26 mouse cellular contexts compared by ENCODE assay signal in genomic region chr3:33312230-33312825, GRCm38 (mm10).
A peak's percentile ranks its signal among the peaks of the same experiment; 100 is the strongest.
DNase-seq lines count a peak whose midpoint lies in the region; ATAC-seq and TF ChIP-seq lines count a peak whose summit lies in the region.
"Had no signal": no experiment of that assay in that cellular context is flagged by ENCODE, and none has a peak within 500 bp of the region (broad histone marks: within the 10 kb centered on the region; RNA-seq: fewer than 3 reads in every experiment).

No protein-coding gene starts in this region.

- 70% methylated on average over 3 of the region's 3 CpGs for WGBS in forebrain, embryonic 13.5 days
- WGBS in forebrain, embryonic 11.5 days = 90% methylated on average over 3 of the region's 3 CpGs
- WGBS in midbrain, embryonic 16.5 days = 79% methylated on average over 3 of the region's 3 CpGs
- 85% methylated on average over 3 of the region's 3 CpGs for WGBS in midbrain, embryonic 13.5 days

- H3K9ac ChIP-seq in forebrain, embryonic 13.5 days = no peak overlapping the region
- H3K9ac ChIP-seq in forebrain, embryonic 11.5 days (ENCODE audit: low read length) = no peak overlapping the region
- H3K9ac ChIP-seq in midbrain, embryonic 16.5 days (ENCODE audit: low read depth, low read length) = no peak overlapping the region
- H3K9ac ChIP-seq in midbrain, embryonic 13.5 days (replicated peaks) = no peak overlapping the region
- H3K9ac ChIP-seq: embryonic facial prominence, embryonic 15.5 days; heart, embryonic 12.5 days; hindbrain, embryonic 15.5 days; liver, embryonic 12.5 days; liver, postnatal 0 days had no signal

- ATAC-seq in forebrain, embryonic 13.5 days = peak; percentile 79
- no peak for ATAC-seq in forebrain, embryonic 11.5 days (replicated peaks; ENCODE audit: low FRiP score)
- ATAC-seq in midbrain, embryonic 16.5 days = peak; percentile 32; the same call in 1 of the 2 replicates
- no peak for ATAC-seq in midbrain, embryonic 13.5 days
- 0 out of 2 replicates have a peak, but pooled peaks have one; percentile 6 for ATAC-seq in neutrophil, adult 5-6 weeks (ENCODE audit: extremely low read depth, insufficient number of reproducible peaks, low FRiP score, poor library complexity, severe bottlenecking)
- ATAC-seq: inflammation-experienced regulatory T-cells, adult 6 months; liver, embryonic 12.5 days; liver, postnatal 0 days had no signal

- no peaks in the 10 kb centered on the region for H3K36me3 ChIP-seq in forebrain, embryonic 13.5 days (ENCODE audit: poor library complexity, severe bottlenecking)
- no peaks in the 10 kb centered on the region for H3K36me3 ChIP-seq in forebrain, embryonic 11.5 days (ENCODE audit: control insufficient read depth, insufficient read depth, low read length)
- H3K36me3 ChIP-seq in midbrain, embryonic 16.5 days (ENCODE audit: control insufficient read depth, insufficient read depth, low read length) = no peaks in the 10 kb centered on the region
- no peaks in the 10 kb centered on the region for H3K36me3 ChIP-seq in midbrain, embryonic 13.5 days
- H3K36me3 ChIP-seq: embryonic facial prominence, embryonic 15.5 days; G1E; heart, embryonic 12.5 days; hindbrain, embryonic 15.5 days; liver, embryonic 12.5 days had no signal

- H3K4me3 ChIP-seq in forebrain, embryonic 13.5 days = no peak overlapping the region
- no peak overlapping the region for H3K4me3 ChIP-seq in forebrain, embryonic 11.5 days (ENCODE audit: low read depth, low read length)
- no peak overlapping the region for H3K4me3 ChIP-seq in layer of hippocampus, adult 2 months
- no peak overlapping the region for H3K4me3 ChIP-seq in midbrain, embryonic 16.5 days (ENCODE audit: low read depth, low read length)
- H3K4me3 ChIP-seq in midbrain, embryonic 13.5 days (replicated peaks) = no peak overlapping the region
- H3K4me3 ChIP-seq: embryonic facial prominence, embryonic 15.5 days; heart, adult 2 months; heart, embryonic 12.5 days; hindbrain, embryonic 15.5 days; liver, embryonic 12.5 days had no signal

- H3K9me3 ChIP-seq in forebrain, embryonic 13.5 days (replicated peaks) = no peaks in the 10 kb centered on the region
- H3K9me3 ChIP-seq in forebrain, embryonic 11.5 days (ENCODE audit: control insufficient read depth, low read length) = no peaks in the 10 kb centered on the region
- H3K9me3 ChIP-seq in midbrain, embryonic 16.5 days (replicated peaks; ENCODE audit: control insufficient read depth, low read length, poor library complexity, severe bottlenecking) = no peaks in the 10 kb centered on the region
- no peaks in the 10 kb centered on the region for H3K9me3 ChIP-seq in midbrain, embryonic 13.5 days
- H3K9me3 ChIP-seq: embryonic facial prominence, embryonic 15.5 days; G1E; heart, embryonic 12.5 days; hindbrain, embryonic 15.5 days; liver, embryonic 12.5 days had no signal

- no peak overlapping the region for H3K4me2 ChIP-seq in forebrain, embryonic 13.5 days
- no peak overlapping the region for H3K4me2 ChIP-seq in forebrain, embryonic 11.5 days (ENCODE audit: low read depth, low read length, severe bottlenecking)
- H3K4me2 ChIP-seq in midbrain, embryonic 16.5 days (ENCODE audit: low read length) = no peak overlapping the region
- no peak overlapping the region for H3K4me2 ChIP-seq in midbrain, embryonic 13.5 days (replicated peaks)
- H3K4me2 ChIP-seq: embryonic facial prominence, embryonic 15.5 days; heart, embryonic 12.5 days; hindbrain, embryonic 15.5 days; liver, embryonic 12.5 days; midbrain, embryonic 11.5 days had no signal

- no peaks in the 10 kb centered on the region for H3K27me3 ChIP-seq in forebrain, embryonic 13.5 days
- H3K27me3 ChIP-seq in forebrain, embryonic 11.5 days (ENCODE audit: control insufficient read depth, insufficient read depth, low read length) = no peaks in the 10 kb centered on the region
- no peaks in the 10 kb centered on the region for H3K27me3 ChIP-seq in midbrain, embryonic 16.5 days (ENCODE audit: control insufficient read depth, insufficient read depth, low read depth, low read length)
- H3K27me3 ChIP-seq in midbrain, embryonic 13.5 days = no peaks in the 10 kb centered on the region
- H3K27me3 ChIP-seq: embryonic facial prominence, embryonic 15.5 days; heart, embryonic 12.5 days; hindbrain, embryonic 15.5 days; liver, embryonic 12.5 days had no signal

- no peak overlapping the region for H3K27ac ChIP-seq in forebrain, embryonic 13.5 days
- no peak overlapping the region for H3K27ac ChIP-seq in forebrain, embryonic 11.5 days (ENCODE audit: low read depth, low read length)
- H3K27ac ChIP-seq in layer of hippocampus, adult 2 months = peak overlapping the region; percentile 62; the same call in 1 of the 2 replicates
- H3K27ac ChIP-seq in midbrain, embryonic 16.5 days (ENCODE audit: low read length) = no peak overlapping the region
- no peak overlapping the region for H3K27ac ChIP-seq in midbrain, embryonic 13.5 days
- H3K27ac ChIP-seq: embryonic facial prominence, embryonic 15.5 days; heart, adult 2 months; hindbrain, embryonic 15.5 days; liver, embryonic 12.5 days had no signal

- TF ChIP-seq CTCF in layer of hippocampus, adult 2 months (conservative IDR thresholded peaks at IDR 0.05) = no peak

- no peak for DNase-seq in forebrain, embryonic 11.5 days (ENCODE audit: low spot score)
- peak in 1 of 2 experiments; percentile 30 for DNase-seq in layer of hippocampus, adult 2 months (ENCODE audit: low spot score in 2 of 2)
- no peak for DNase-seq in layer of hippocampus, postnatal 25 days (ENCODE audit: extremely low spot score in 1 of 2, low spot score in 1 of 2)
- DNase-seq in urinary bladder, adult 18-20 months (ENCODE audit: low spot score in 2 of 2) = no peak
- DNase-seq: adrenal gland, postnatal 10 days; cerebellum, adult 18-20 months; cerebellum, postnatal 10 days; heart, adult 2 months; heart, postnatal 4 days; kidney, adult 11 months; kidney, postnatal 25 days; left cerebral cortex, postnatal 4 days; liver, postnatal 0 days; lung, postnatal 36 days; thymus, postnatal 14 days had no signal

- H3K4me1 ChIP-seq in forebrain, embryonic 13.5 days = no peaks in the 10 kb centered on the region
- H3K4me1 ChIP-seq in forebrain, embryonic 11.5 days (replicated peaks; ENCODE audit: control insufficient read depth, insufficient read depth, low read length) = no peaks in the 10 kb centered on the region
- no peaks in the 10 kb centered on the region for H3K4me1 ChIP-seq in midbrain, embryonic 16.5 days (ENCODE audit: control insufficient read depth, insufficient read depth, low read length)
- H3K4me1 ChIP-seq in midbrain, embryonic 13.5 days (replicated peaks) = no peaks in the 10 kb centered on the region
- H3K4me1 ChIP-seq: embryonic facial prominence, embryonic 15.5 days; heart, embryonic 12.5 days; hindbrain, embryonic 15.5 days; liver, embryonic 12.5 days had no signal

Comparison
In these comparisons a context has a peak if more than half of its experiments do, and no peak if none do; other contexts are left out.
1. ATAC-seq: peak in forebrain, embryonic 13.5 days (single experiment), midbrain, embryonic 16.5 days (single experiment) and neutrophil, adult 5-6 weeks (single experiment); none in forebrain, embryonic 11.5 days (single experiment) and midbrain, embryonic 13.5 days (single experiment).